Mouse (Mus musculus) bone marrow, adult 2 months (tissue): ENCODE measurements around the gene Plch2. TPM values are rescaled to one million over a fixed set of nuclear protein-coding genes. Genes with fewer than 3 reads are reported as not detected.
A peak's percentile ranks its signal among the peaks of the same experiment; 100 is the strongest.

Experiments used
- H3K27ac ChIP-seq: fragments of 200-500 bp; 2 replicates; pipeline ENCODE4 v1.5.1; 2012; ENCODE audit warnings: low read depth, mild to moderate bottlenecking, control low read depth, inconsistent platforms, low read length; ENCODE audit not compliant: control insufficient read depth, poor library complexity, insufficient read depth
- H3K4me1 ChIP-seq: fragments of 200-500 bp; 2 replicates; pipeline ENCODE4 v1.6.1; 2011; ENCODE audit warnings: low read length; ENCODE audit not compliant: control insufficient read depth, insufficient read depth
- H3K4me3 ChIP-seq: fragments of 200-500 bp; replicated peaks from 2 replicates; pipeline ENCODE3; 2011; ENCODE audit warnings: mild to moderate bottlenecking, low read depth, low read length, control low read depth; ENCODE audit not compliant: control insufficient read depth
- CTCF ChIP-seq: fragments of 200-500 bp; IDR thresholded peaks from 2 replicates; pipeline ENCODE4 v1.5.1; 2011; ENCODE audit warnings: low read length, control low read depth; ENCODE audit not compliant: control insufficient read depth, insufficient read depth
- POLR2A ChIP-seq: fragments of 200-500 bp; IDR thresholded peaks from 2 replicates; pipeline ENCODE4 v1.6.1; 2011; ENCODE audit warnings: low read depth, mild to moderate bottlenecking, control low read depth, low read length, borderline replicate concordance; ENCODE audit not compliant: control insufficient read depth
- WGBS: fragments of 180-500 bp; shearing (Covaris S2); methylation state at CpG from one replicate; pipeline ENCODE4 v1.1.7; 2018; 5-methylcytosine and 5-hydroxymethylcytosine counted together
- polyA plus RNA-seq: library from polyadenylated mRNA; stranded (reverse); fragments of >200 nt; gene quantifications from 2 replicates; pipeline ENCODE4 v1.2.4, GENCODE M21; 2011; ENCODE audit warnings: low replicate concordance; ENCODE audit not compliant: missing spikeins, insufficient read depth, insufficient read length

The Plch2 gene
- polyA plus RNA-seq, 1 experiment, result not detected

- WGBS, result under 1% methylated on average over 65 of the region's 66 CpGs
- H3K27ac ChIP-seq, result peak within 1 kb of the TSS; percentile 85
- TF ChIP-seq POLR2A (peak; percentile 93), CTCF (no peak)
Measured at GRCm38 (mm10) chr4:154963901-154964580, 92.5 kb downstream of the Plch2 start, which contains the start of gene Pank4. Gene Pank4, plus strand, starts transcription at chr4:154964123.

GRCm38 (mm10) chr4:154963190-154963836 lies 93.3 kb downstream of the Plch2 start:
- Histone ChIP-seq H3K27ac (no peak overlapping the region), H3K4me3 (peak overlapping the region; percentile 93), H3K4me1 (peaks cover 2% of the 10 kb centered on the region)
- WGBS, result 46% methylated on average over 11 of the region's 11 CpGs
- TF ChIP-seq CTCF, result no peak
- no peak for TF ChIP-seq POLR2A

More at GRCm38 (mm10) chr4:154963901-154964580, 92.5 kb downstream of the Plch2 start, which contains the start of gene Pank4:
- Histone ChIP-seq H3K4me3 (peak within 1 kb of the TSS; percentile 93), H3K4me1 (peaks cover 2% of the 10 kb centered on the region)

GRCm38 (mm10) chr4:154962683-154963082 lies 93.9 kb downstream of the Plch2 start:
- peaks cover 2% of the 10 kb centered on the region for H3K4me1 ChIP-seq
- H3K27ac ChIP-seq, result no peak overlapping the region
- WGBS, result 61% methylated on average over 7 of the region's 7 CpGs
- TF ChIP-seq POLR2A (no peak), CTCF (no peak)
- H3K4me3 ChIP-seq, result no peak overlapping the region

- peak overlapping the region; percentile 66 for H3K4me3 ChIP-seq
- under 1% methylated on average over 13 of the region's 13 CpGs for WGBS
- peak overlapping the region; percentile 73 for H3K27ac ChIP-seq
Measured at GRCm38 (mm10) chr4:154961911-154962310, 94.7 kb downstream of the Plch2 start.

GRCm38 (mm10) chr4:154961226-154961738 lies 95.3 kb downstream of the Plch2 start:
- H3K4me1 ChIP-seq, result peaks cover 2% of the 10 kb centered on the region
- peak overlapping the region; percentile 66 for H3K4me3 ChIP-seq
- TF ChIP-seq POLR2A (peak; percentile 19; the same call in 1 of the 2 replicates), CTCF (peak; percentile 6; the same call in 1 of the 2 replicates)
- H3K27ac ChIP-seq, result peak overlapping the region; percentile 73
- under 1% methylated on average over 47 of the region's 47 CpGs for WGBS

More at GRCm38 (mm10) chr4:154961911-154962310, 94.7 kb downstream of the Plch2 start:
- no peak for TF ChIP-seq CTCF
- peak; percentile 59; the same call in 1 of the 2 replicates for TF ChIP-seq POLR2A
- peaks cover 2% of the 10 kb centered on the region for H3K4me1 ChIP-seq

GRCm38 (mm10) chr4:154960690-154961225 lies 95.8 kb downstream of the Plch2 start, which contains the start of gene Hes5:
Gene Hes5, plus strand, starts transcription at chr4:154960923.
- H3K4me1 ChIP-seq, result peaks cover 2% of the 10 kb centered on the region
- WGBS, result 1% methylated on average over 65 of the region's 65 CpGs
- peak within 1 kb of the TSS; percentile 66 for H3K4me3 ChIP-seq
- TF ChIP-seq POLR2A, result no peak
- no peak for TF ChIP-seq CTCF
- H3K27ac ChIP-seq, result peak within 1 kb of the TSS; percentile 73

GRCm38 (mm10) chr4:154960021-154960689 lies 96.4 kb downstream of the Plch2 start:
- peak overlapping the region; percentile 33 for H3K4me3 ChIP-seq
- H3K27ac ChIP-seq, result no peak overlapping the region
- WGBS, result 44% methylated on average over 20 of the region's 20 CpGs
- H3K4me1 ChIP-seq, result peaks cover 2% of the 10 kb centered on the region
- TF ChIP-seq POLR2A, result no peak
- no peak for TF ChIP-seq CTCF
